Mouse (Mus musculus) testis, postnatal 14 days (tissue): ENCODE measurements at regions not wholly inside any gene's neighbourhood (a gene's known extent, or its start where the extent isn't known, plus 50 kb on each side); places are given as distances from the start of the nearest gene placed in this dataset.

Experiments used
- DNase-seq: peaks from one replicate; pipeline ENCODE4 v3.0.0; 2021; ENCODE audit warnings: low spot score

DNA sequence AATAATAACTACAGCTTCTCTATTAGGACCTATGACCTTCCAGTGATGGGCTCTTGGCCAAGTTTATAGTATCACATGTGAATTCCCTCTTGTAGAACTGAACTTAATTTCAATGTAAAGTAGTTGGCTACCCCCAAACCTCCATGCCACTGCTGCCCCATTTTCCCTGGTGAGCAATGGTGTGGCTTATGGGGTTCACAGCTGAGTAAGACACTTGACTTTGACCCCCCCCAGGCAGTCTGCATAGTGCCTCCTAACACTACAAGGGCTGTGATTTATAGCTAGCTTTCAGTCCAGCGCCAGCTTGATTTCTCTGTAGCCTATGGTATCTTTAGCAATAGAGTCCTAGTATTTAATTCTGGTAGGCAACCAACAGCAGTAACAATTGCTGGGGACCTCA, 113.1 kb downstream of the Mis18a start:
- DNase-seq: no peak

DNA sequence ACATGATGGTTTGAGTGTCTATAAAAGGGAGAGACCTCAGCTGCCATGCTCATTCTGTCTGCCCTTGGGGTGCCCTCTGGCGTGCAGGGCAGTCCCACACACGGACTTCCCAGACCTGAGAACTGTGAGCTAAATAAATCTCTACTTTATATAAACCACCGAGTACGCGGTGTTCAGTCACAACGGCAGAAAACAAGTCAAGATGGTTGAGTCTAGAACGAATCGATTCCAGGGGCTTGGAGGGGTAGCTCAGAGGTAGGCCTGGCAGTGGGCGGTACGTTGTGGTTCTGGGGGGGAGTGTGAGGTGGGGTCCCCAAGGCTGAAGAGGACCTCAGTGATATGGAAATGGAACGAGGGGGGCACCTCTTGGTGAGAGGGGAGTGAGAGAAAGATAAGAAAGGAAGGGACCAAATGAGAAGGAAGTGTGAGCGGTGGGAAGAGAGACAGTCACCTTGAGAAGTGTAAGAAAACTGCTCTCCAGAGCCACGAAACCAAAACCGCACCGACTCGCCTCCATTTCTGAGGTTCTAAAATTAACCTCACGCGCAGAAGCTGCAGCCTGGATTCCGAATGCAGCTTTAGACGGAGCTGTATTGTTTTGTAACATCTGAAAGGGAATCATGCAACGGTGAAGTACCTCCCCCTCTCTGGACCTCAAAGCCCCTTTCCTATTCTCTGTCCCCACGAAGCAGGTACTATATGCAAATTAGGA, 117.0 kb downstream of the Mis18a start:
- no peak for DNase-seq

DNA sequence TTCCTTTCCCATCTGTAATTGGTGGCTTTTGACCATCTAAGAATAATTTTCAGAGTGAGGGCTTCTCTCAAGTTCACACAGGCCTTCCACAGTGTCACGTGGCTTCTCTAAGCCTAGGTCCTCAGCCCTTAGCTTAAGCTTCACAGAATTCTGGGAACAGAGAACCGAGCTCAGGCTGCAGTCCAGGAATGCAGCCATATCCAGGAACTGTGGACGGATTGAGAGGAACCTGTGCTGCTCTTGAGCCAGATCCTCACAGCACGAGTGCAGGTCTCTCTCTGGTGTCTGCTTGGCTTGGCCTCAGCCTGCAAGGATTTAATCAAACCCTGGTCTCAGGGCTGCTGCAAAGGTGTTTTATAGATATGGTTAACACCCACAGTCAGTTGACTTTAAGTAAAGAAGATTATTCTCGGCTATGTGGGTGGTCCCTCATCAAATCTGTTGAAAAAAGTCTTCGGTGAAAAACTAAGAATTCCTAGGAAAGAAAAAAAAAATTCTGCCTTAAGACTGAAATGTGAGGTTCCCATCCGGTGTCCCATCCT, 127.8 kb downstream of the Mis18a start:
- no peak for DNase-seq

DNA sequence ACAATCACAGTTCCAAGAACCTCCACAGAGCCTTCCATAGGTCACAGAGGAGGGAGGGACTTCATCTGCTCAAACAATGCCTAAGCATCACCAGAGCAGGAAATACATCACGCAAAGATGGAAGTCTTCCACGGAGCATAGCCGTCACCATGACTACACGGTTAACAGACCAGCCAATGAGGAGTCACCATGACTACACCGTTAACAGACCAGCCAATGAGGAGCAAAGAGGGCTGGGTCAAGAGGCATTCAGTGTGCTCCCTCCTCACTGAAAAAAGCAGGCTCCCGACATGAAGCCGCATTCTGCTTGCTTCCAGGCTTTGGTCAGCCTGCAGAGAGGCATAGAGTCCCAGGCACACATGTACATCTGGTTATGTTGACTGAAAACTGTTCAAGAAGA, 128.5 kb downstream of the Mis18a start:
- no peak for DNase-seq

DNA sequence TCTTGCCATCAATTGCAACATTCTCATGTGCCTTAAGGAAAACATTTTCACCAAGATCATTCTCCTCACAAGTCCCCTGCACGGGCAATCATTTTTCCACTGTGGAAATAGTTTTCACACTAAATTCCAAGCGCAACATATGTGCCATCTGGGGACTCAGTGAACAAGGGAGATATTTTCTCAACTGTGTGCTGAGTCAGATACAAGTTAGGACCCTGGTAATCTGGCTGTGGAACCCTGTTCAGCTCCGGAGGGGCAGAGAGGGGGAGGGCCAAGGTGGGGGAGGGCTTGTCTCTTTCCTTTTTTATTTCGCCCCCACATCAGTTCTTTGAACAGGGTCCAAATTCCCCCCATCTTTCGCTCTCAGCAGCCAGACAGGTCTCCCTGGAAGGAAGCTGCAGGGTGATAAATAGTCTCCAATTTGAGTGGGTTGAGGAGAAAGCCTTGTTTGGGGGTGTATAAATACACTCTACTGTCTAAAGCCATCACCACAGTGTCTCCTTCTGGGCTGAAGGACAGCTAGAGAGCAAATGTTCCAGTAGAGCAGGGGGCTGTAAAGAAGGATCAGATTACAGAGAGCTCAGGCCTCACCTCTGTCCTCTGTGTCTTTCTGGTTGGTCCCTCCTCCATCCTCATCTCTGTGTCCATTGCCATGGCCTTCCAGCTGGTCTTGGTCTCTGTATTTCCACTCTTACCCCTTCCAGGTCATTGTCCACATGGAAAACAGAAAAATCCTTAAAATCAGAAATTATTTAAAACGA, 134.3 kb downstream of the Mis18a start:
- no peak for DNase-seq

DNA sequence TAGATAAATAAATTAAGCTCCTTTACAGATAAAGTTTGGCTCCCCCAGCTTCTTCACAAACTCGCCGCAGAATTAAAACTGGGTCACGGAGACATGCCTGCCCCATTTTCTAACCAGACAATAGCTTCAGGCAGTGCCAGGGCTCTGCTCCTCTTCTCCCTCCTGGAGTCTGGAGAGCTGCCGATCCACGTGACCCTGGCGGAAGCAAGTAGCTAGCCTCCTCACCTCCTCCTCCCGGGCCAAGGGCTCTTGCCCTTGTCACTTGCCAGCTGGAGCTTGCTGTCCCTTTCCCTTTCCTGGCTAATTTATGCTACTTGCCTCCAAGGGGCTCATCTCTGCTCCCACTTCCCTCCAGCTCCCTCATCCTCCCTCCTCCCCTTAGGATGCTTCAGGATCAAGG, 142.0 kb downstream of the Mis18a start:
- no peak for DNase-seq

DNA sequence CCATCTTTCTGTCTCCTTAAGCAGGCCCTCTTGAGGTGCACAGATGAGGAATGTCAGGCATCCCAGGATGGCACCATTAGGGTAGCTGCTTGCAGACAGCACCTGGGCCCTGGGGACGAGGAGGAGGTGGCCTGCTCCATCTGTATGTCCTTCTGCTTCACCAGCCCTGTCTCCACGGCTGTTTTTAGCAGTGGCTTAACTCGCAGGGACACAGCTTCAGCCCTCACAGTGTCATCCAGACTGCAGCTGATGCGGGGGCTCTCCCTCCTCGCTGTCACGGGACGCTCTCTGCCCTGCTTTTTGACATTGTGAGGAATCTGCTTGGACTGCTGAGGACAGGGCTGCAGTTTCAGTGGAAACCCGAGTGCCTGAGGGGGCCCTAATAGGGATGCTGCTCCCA, 146.8 kb downstream of the Mis18a start:
- DNase-seq: no peak

DNA sequence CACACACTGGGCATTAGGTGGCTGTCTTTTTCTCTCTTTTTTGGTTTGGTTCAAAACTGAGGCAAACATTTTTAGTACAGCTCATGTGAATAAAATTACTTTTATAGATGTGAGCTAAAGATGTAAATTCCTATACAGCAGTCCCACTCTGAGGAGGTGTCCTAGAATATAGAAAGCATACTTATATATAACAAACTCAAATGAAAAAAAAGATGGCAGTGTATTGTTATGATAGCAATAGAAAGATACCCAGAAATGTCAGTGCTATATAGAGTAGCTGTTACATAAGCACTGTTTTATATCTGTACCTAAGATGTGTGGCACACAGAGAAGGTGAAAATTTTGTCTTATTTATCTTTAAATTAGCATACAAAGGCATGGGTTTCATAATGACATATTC, 156.1 kb downstream of the Mis18a start:
- DNase-seq: no peak

DNA sequence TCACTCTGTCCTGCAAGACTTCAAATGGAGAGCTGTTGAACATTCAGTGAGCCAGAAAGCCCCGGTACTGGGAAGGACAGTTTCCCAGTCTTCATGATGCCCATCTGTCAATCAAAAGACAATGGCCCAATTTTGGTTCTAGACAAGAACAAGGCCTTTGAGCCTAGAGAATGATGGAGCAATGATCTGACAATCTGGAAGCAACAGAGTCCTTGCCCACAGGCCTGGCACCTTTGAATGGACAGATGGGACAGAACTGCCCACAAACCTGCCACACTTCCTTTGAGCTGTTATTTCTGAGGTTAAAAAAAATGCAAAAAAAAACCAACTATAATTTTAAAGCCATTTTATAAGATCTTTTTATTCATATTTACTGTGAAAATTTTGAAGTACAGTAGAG, 157.4 kb downstream of the Mis18a start:
- DNase-seq: no peak

DNA sequence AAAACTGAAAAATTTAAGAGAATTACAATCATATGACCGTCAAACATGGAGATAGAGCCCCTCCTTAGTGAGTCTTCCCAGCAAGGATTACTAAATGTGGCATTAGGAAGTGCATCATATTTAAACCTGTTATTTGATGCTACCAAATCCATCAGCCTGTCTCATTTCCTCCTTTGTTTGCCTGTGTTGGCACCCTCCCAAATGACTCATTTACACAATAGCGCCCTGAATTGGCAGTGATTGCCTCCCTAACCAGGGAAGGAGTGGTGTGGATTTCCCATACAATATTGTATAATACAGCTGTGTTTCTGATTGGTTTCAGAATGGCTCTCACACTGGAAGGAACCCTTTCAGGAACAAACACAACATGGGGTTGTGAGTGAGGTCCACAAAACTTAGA, 162.0 kb downstream of the Mis18a start:
- no peak for DNase-seq

DNA sequence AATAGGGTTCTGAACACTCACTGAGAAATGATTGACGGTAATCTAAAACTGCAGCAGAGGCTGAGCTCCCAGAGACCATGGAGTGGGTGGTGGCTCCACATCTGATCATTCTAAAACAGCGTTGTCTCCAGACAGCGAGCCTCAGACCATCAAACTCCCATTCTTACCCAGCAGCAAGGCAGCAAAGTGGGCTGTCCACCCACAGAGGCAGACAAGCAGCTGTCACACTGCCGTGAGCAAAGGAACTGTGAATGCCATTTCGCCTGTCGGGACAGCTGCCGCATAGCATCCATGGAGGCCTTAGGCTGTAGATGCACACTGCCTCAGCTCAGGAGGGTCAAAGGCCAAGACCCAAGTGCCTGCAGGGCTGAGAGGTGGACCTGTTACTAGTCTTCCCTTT, 167.3 kb downstream of the Hunk start:
- no peak for DNase-seq

DNA sequence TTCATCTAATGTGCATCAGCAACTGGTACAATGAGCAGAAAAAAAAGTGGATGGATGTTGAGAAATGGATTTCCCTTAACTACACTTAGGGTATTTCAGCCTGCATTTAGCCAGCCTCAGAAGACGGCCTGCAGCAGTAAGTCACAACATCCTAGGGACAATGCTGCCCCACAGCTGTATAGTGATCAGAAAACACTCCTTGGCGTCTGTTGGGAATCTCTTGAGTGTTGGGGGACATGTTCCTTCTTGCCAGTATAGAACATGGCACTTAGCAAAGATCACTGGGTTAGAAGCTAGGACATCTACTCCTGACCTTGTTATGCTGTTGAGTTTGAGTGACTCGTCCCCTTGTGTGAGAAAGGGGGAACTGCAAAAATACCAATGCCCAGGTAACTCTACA, 165.2 kb downstream of the Hunk start:
- no peak for DNase-seq

DNA sequence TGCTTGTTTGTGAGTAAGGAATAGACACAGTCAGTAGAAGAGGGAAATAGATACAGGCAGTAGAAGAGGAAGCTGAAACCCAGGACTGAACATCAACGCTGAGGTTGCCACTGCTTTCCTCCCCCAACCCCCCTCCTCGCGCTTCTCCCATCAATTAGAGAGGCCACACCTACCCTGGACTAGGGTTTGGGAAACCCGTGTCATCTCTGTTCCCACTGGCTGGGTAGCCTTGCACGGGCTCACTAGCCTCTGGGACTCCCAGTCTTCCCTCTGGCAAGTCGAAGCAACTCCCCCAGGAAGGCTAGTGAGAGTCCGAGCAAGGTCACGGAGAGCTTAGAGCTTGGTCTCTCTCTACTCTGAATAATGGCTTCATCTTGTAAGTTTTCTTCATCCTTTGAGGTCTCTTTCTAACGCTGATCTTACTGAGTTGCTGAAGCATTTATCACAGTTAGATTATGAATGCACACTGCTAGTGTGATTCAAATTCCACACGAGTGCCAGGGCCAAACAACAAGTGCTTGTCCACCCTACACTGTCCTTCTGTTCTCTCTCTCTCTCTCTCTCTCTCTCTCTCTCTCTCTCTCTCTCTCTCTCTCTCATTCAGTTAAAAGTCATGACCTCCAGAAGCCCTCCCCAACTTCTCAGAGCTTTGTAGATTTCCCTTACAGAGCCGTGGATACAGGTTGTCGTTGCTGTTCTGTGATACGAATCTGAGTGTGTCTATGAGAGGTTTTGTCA, 164.4 kb downstream of the Hunk start:
- no peak for DNase-seq
